Mouse (Mus musculus) heart, embryonic 15.5 days (tissue): ENCODE results near the gene Dnm2. TPM values are rescaled to one million over a fixed set of nuclear protein-coding genes. Genes with fewer than 3 reads are reported as not detected.
A peak's percentile ranks its signal among the peaks of the same experiment; 100 is the strongest.

Experiments
- ATAC-seq: fragments of 200-750 bp; cut with Nextera tagmentation; replicated peaks from 2 replicates; pipeline ENCODE4 v1.8.0; 2017; ENCODE audit warnings: low read depth, moderate TSS enrichment; ENCODE audit not compliant: insufficient number of reproducible peaks, insufficient read depth, low FRiP score
- H3K27ac ChIP-seq: fragments of 300-500 bp; sonication (generic); 2 replicates; pipeline ENCODE4 v1.5.1; 2015; ENCODE audit warnings: mild to moderate bottlenecking, inconsistent platforms
- H3K27me3 ChIP-seq: fragments of 300-500 bp; sonication (generic); 2 replicates; pipeline ENCODE4 v1.6.1; 2015; ENCODE audit warnings: inconsistent platforms
- H3K36me3 ChIP-seq: fragments of 300-500 bp; sonication (generic); 2 replicates; pipeline ENCODE4 v1.6.1; 2015; ENCODE audit warnings: mild to moderate bottlenecking, inconsistent platforms
- H3K4me1 ChIP-seq: fragments of 300-500 bp; sonication (generic); replicated peaks from 2 replicates; pipeline ENCODE4 v1.6.1; 2015; ENCODE audit warnings: inconsistent platforms
- H3K4me2 ChIP-seq: fragments of 300-500 bp; sonication (generic); 2 replicates; pipeline ENCODE4 v1.6.1; 2015; ENCODE audit warnings: inconsistent platforms, mild to moderate bottlenecking, moderate library complexity
- H3K4me3 ChIP-seq: fragments of 300-500 bp; sonication (generic); 2 replicates; pipeline ENCODE4 v1.5.1; 2015; ENCODE audit warnings: mild to moderate bottlenecking, inconsistent platforms
- H3K9ac ChIP-seq: fragments of 300-500 bp; sonication (generic); 2 replicates; pipeline ENCODE4 v1.6.1; 2015; ENCODE audit warnings: mild to moderate bottlenecking, inconsistent platforms
- H3K9me3 ChIP-seq: fragments of 300-500 bp; sonication (generic); replicated peaks from 2 replicates; pipeline ENCODE4 v1.6.1; 2016; ENCODE audit warnings: inconsistent platforms
- WGBS: fragments of 180-500 bp; shearing (Covaris S2); methylation state at CpG from one replicate; pipeline ENCODE4 v1.1.7; 2015; ENCODE audit warnings: mixed read lengths; 5-methylcytosine and 5-hydroxymethylcytosine counted together
- microRNA-seq: library from miRNA; unstranded; fragments of <30 nt; microRNA quantifications from one replicate; pipeline ENCODE4, GENCODE M21; 2016
- polyA plus RNA-seq: library from polyadenylated mRNA; unstranded; fragments of >200 nt; fragmentation: Nextera tagmentation; extraction: Ambion mirVana; gene quantifications from 2 replicates; pipeline ENCODE4 v1.2.1, GENCODE M21; 2015

The Dnm2 gene
- polyA plus RNA-seq, 1 experiment from 2014 or later: 60.0 TPM

DNA sequence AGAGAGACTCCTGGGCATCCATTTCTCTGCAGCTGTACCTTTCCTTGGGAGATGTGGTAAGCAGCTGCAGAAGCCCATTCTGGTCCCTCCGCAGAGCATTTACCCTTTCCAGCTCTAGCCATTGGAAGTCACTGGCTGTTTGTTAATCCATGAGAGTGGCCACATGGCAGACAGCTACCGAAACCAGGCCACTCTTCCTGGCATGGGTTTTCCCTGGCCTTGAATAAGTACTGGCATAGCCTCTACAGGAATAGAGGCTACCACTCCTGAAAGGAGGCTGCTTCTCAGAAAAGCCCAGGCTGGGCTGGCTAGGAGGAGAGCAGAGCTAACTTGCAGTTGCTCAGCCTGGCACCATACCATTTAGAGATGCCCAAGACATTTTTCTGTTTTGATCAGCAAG is 126.3 kb downstream of the Dnm2 start:
- Histone ChIP-seq H3K36me3 (no peaks in the 10 kb centered on the region), H3K27ac (no peak overlapping the region), H3K27me3 (no peaks in the 10 kb centered on the region), H3K9me3 (no peaks in the 10 kb centered on the region), H3K4me2 (no peak overlapping the region), H3K4me1 (peaks cover 30% of the 10 kb centered on the region), H3K9ac (no peak overlapping the region), H3K4me3 (no peak overlapping the region)
- WGBS: 87% methylated on average over 2 of the region's 2 CpGs
- no peak for ATAC-seq

DNA sequence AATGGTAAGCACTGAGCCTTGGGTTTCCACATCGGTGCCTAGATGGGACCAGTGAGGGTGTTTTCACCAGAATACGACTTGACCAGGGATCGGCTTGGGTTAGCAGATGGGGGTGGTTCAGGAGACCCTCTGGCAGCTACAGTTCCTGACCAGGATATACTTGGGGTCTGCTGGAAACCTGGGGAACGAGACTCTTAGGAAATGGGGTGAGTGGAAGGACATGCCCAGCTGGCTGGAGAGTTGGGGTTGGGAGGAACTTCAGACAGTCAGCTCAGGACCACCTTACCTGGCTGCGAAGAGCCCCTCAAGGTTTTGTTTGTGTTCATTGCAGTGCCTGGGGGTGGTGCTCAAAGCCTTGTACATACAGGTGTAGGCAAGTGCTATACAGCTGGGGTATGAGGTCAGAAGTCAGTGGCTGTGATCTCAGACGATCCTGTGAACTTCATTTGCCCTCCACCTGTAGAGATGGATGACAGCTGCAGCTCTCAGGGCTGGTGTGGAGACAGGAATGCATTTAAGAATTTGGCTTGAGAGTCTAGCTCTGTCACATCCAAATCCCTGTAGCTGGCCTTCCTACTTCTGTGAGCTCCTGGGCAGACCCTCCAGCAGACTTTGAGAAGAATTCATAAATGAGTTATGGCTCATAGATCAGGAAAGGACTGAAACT is 129.0 kb downstream of the Dnm2 start:
- Histone ChIP-seq H3K36me3 (no peaks in the 10 kb centered on the region), H3K27ac (no peak overlapping the region; the same call in 1 of the 2 replicates), H3K9ac (no peak overlapping the region), H3K27me3 (no peaks in the 10 kb centered on the region), H3K9me3 (no peaks in the 10 kb centered on the region), H3K4me2 (no peak overlapping the region), H3K4me3 (no peak overlapping the region), H3K4me1 (peaks cover 43% of the 10 kb centered on the region)
- no peak for ATAC-seq
- WGBS: 80% methylated on average over 6 of the region's 6 CpGs

DNA sequence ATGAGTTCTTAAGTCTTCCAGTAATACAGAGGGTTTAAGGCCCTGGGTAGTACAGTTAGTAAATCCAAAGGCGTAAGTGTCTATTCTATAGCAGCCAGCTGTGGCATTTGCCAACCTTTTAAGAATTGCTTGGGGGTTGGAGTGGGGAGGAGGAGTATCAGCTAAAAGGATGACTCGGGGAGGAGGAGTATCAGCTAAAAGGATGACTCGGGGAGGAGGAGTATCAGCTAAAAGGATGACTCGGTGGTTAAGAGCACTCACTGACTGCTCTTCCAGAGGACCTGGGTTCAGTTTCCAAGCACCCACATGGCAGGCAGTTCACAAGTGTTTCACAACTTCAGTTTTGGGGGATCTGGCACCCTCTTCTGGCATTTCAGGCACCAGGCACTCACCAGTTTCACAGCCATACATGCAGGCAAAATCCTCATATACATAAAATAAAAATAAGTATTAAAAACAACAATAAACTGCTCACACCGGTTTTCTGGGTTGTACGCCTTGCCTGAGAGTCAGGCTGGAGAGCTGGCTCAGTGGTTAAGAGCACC is 130.6 kb downstream of the Dnm2 start:
- Histone ChIP-seq H3K36me3 (no peaks in the 10 kb centered on the region), H3K4me3 (no peak overlapping the region), H3K4me1 (peaks cover 45% of the 10 kb centered on the region), H3K27me3 (no peaks in the 10 kb centered on the region), H3K27ac (0 out of 2 replicates have a peak overlapping the region, but pooled peaks have one; percentile 15), H3K9ac (no peak overlapping the region), H3K4me2 (no peak overlapping the region), H3K9me3 (no peaks in the 10 kb centered on the region)
- 84% methylated on average over 6 of the region's 6 CpGs for WGBS
- ATAC-seq: no peak

DNA sequence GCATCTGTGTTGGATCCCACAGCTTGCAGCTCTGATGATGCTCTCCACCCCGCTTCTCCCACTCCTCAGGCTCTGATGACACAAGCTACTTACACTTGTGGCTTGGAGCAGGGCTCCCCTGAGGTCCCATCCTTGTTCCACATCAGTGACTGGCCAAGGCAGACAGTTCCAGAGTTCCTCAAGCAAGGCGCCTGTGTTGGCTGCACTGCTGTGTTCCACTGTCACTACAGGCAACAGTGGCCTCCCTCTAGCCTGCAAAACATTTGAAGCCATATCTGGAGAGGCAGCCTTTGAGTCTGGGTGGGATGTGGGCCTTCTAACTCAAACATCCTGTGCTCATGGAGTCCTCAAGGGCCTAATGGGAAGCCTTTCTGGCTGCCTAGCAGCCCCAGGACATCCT is 132.3 kb downstream of the Dnm2 start:
- no peak overlapping the region for H3K4me3 ChIP-seq
- no peaks in the 10 kb centered on the region for H3K9me3 ChIP-seq
- WGBS: 88% methylated on average over 2 of the region's 2 CpGs
- no peak overlapping the region for H3K4me2 ChIP-seq
- H3K36me3 ChIP-seq: no peaks in the 10 kb centered on the region
- H3K9ac ChIP-seq: no peak overlapping the region
- no peak overlapping the region for H3K27ac ChIP-seq
- ATAC-seq: 0 out of 2 replicates have a peak, but pooled peaks have one; percentile 9
- H3K4me1 ChIP-seq: peaks cover 42% of the 10 kb centered on the region
- no peaks in the 10 kb centered on the region for H3K27me3 ChIP-seq

Small RNAs within 50 kb of the gene (microRNA-seq; reads per million reads assigned to microRNA genes)
- 2.1 reads per million, percentile 2 among the genes with 10 or more reads in this experiment for gene Mir199a-1

Other genes with a start within 250 kb of the Dnm2 start
- 43.4 and 56.9 TPM in 2 replicates for gene Keap1, start 185.5 kb upstream of the Dnm2 start, polyA plus RNA-seq
- 0.05 and 0.11 TPM in 2 replicates for gene S1pr5, start 176.5 kb upstream of the Dnm2 start, polyA plus RNA-seq
- 48.5 and 50.9 TPM in 2 replicates for gene Atg4d, start 159.6 kb upstream of the Dnm2 start, polyA plus RNA-seq
- gene Kri1, start 136.9 kb upstream of the Dnm2 start, polyA plus RNA-seq: 10.4 and 12.5 TPM in 2 replicates
- 88.6 and 96.4 TPM in 2 replicates for gene Cdkn2d, start 133.5 kb upstream of the Dnm2 start, polyA plus RNA-seq
- gene Ap1m2, start 112.6 kb upstream of the Dnm2 start, polyA plus RNA-seq: 1.8 and 6.9 TPM in 2 replicates
- gene Slc44a2, start 104.2 kb upstream of the Dnm2 start, polyA plus RNA-seq: 56.8 and 81.4 TPM in 2 replicates
- gene Ilf3, start 57.0 kb upstream of the Dnm2 start, polyA plus RNA-seq: 88.1 and 118 TPM in 2 replicates
- 23.8 and 28.1 TPM in 2 replicates for gene Qtrt1, start 13.1 kb upstream of the Dnm2 start, polyA plus RNA-seq
- 78.8 and 92.6 TPM in 2 replicates for gene Tmed1, start 85.3 kb downstream of the Dnm2 start, polyA plus RNA-seq
- 2.3 and 4.1 TPM in 2 replicates for gene AB124611, start 101.3 kb downstream of the Dnm2 start, polyA plus RNA-seq
- gene Carm1, start 122.0 kb downstream of the Dnm2 start, polyA plus RNA-seq: 26.2 and 41.0 TPM in 2 replicates
- gene Timm29, start 167.8 kb downstream of the Dnm2 start, polyA plus RNA-seq: 26.1 and 29.8 TPM in 2 replicates
- 12.0 and 16.5 TPM in 2 replicates for gene Yipf2, start 167.9 kb downstream of the Dnm2 start, polyA plus RNA-seq
- 39.6 and 57.4 TPM in 2 replicates for gene Smarca4, start 191.3 kb downstream of the Dnm2 start, polyA plus RNA-seq